Mouse (Mus musculus): ENCODE data around the gene Ctnna3. TPM values are rescaled to one million over a fixed set of nuclear protein-coding genes. Genes with fewer than 3 reads are reported as not detected.

The Ctnna3 gene
- polyA plus RNA-seq, 1 experiment from 2014 or later, result 0.34 TPM

GRCm38 (mm10) chr10:64001531-64001930 is 571.6 kb downstream of the Ctnna3 start:
- Histone ChIP-seq H3K9ac (no peak overlapping the region), H3K9me3 (no peaks in the 10 kb centered on the region), H3K27me3 (no peaks in the 10 kb centered on the region), H3K4me1 (no peaks in the 10 kb centered on the region), H3K36me3 (replicated peaks) (no peaks in the 10 kb centered on the region), H3K27ac (no peak overlapping the region), H3K4me2 (no peak overlapping the region), H3K4me3 (replicated peaks) (no peak overlapping the region)
- ATAC-seq (ENCODE audit: low FRiP score), result no peak
- 81% methylated on average over 6 of the region's 6 CpGs for WGBS

GRCm38 (mm10) chr10:64001996-64002395 is 572.1 kb downstream of the Ctnna3 start:
- no peaks in the 10 kb centered on the region for H3K27me3 ChIP-seq
- no peak overlapping the region for H3K4me2 ChIP-seq
- ATAC-seq (ENCODE audit: low FRiP score), result no peak
- no peaks in the 10 kb centered on the region for H3K4me1 ChIP-seq
- no peak overlapping the region for H3K27ac ChIP-seq
- 85% methylated on average over 9 of the region's 9 CpGs for WGBS
- no peak overlapping the region for H3K9ac ChIP-seq
- no peaks in the 10 kb centered on the region for H3K9me3 ChIP-seq
- no peak overlapping the region for H3K4me3 ChIP-seq (replicated peaks)
- no peaks in the 10 kb centered on the region for H3K36me3 ChIP-seq (replicated peaks)

- no peak for ATAC-seq (ENCODE audit: low FRiP score)
- H3K9me3 ChIP-seq, result no peaks in the 10 kb centered on the region
- no peak overlapping the region for H3K4me2 ChIP-seq
- no peak overlapping the region for H3K27ac ChIP-seq
- no peaks in the 10 kb centered on the region for H3K4me1 ChIP-seq
- H3K9ac ChIP-seq, result no peak overlapping the region
- H3K4me3 ChIP-seq (replicated peaks), result no peak overlapping the region
- WGBS, result 82% methylated on average over 1 of the region's 1 CpGs
- H3K27me3 ChIP-seq, result no peaks in the 10 kb centered on the region
- H3K36me3 ChIP-seq (replicated peaks), result no peaks in the 10 kb centered on the region
Observed at GRCm38 (mm10) chr10:64020347-64020746, 590.4 kb downstream of the Ctnna3 start.

- Histone ChIP-seq H3K27me3 (no peaks in the 10 kb centered on the region), H3K36me3 (replicated peaks) (no peaks in the 10 kb centered on the region), H3K4me3 (replicated peaks) (no peak overlapping the region), H3K4me2 (no peak overlapping the region), H3K27ac (no peak overlapping the region), H3K9me3 (no peaks in the 10 kb centered on the region), H3K4me1 (no peaks in the 10 kb centered on the region), H3K9ac (no peak overlapping the region)
- ATAC-seq (ENCODE audit: low FRiP score), result no peak
- WGBS, result 73% methylated on average over 6 of the region's 6 CpGs
Observed at GRCm38 (mm10) chr10:64023340-64023739, 593.4 kb downstream of the Ctnna3 start.

- H3K4me2 ChIP-seq, result no peak overlapping the region
- no peaks in the 10 kb centered on the region for H3K27me3 ChIP-seq
- no peak for ATAC-seq (ENCODE audit: low FRiP score)
- no peaks in the 10 kb centered on the region for H3K9me3 ChIP-seq
- no peak overlapping the region for H3K4me3 ChIP-seq (replicated peaks)
- H3K36me3 ChIP-seq (replicated peaks), result no peaks in the 10 kb centered on the region
- H3K4me1 ChIP-seq, result no peaks in the 10 kb centered on the region
- no peak overlapping the region for H3K9ac ChIP-seq
- no peak overlapping the region for H3K27ac ChIP-seq
Observed at GRCm38 (mm10) chr10:64030901-64031300, 601.0 kb downstream of the Ctnna3 start.

GRCm38 (mm10) chr10:64039760-64040535 is 610.0 kb downstream of the Ctnna3 start:
- Histone ChIP-seq H3K36me3 (replicated peaks) (no peaks in the 10 kb centered on the region), H3K27me3 (no peaks in the 10 kb centered on the region), H3K4me2 (no peak overlapping the region), H3K27ac (no peak overlapping the region), H3K9me3 (no peaks in the 10 kb centered on the region), H3K4me3 (replicated peaks) (no peak overlapping the region), H3K9ac (no peak overlapping the region), H3K4me1 (no peaks in the 10 kb centered on the region; the same call in 1 of the 2 replicates)
- ATAC-seq (ENCODE audit: low FRiP score), result no peak; the same call in 1 of the 2 replicates
- 80% methylated on average over 17 of the region's 17 CpGs for WGBS

- no peak overlapping the region for H3K9ac ChIP-seq
- H3K4me2 ChIP-seq, result no peak overlapping the region
- WGBS, result 91% methylated on average over 7 of the region's 7 CpGs
- ATAC-seq (ENCODE audit: low FRiP score), result no peak
- H3K36me3 ChIP-seq (replicated peaks), result no peaks in the 10 kb centered on the region
- H3K4me3 ChIP-seq (replicated peaks), result no peak overlapping the region
- H3K27ac ChIP-seq, result no peak overlapping the region
- H3K9me3 ChIP-seq, result no peaks in the 10 kb centered on the region
- no peaks in the 10 kb centered on the region; the same call in 1 of the 2 replicates for H3K4me1 ChIP-seq
- no peaks in the 10 kb centered on the region for H3K27me3 ChIP-seq
Observed at GRCm38 (mm10) chr10:64041218-64041617, 611.3 kb downstream of the Ctnna3 start.

GRCm38 (mm10) chr10:64041892-64042291 is 612.0 kb downstream of the Ctnna3 start:
- no peaks in the 10 kb centered on the region; the same call in 1 of the 2 replicates for H3K4me1 ChIP-seq
- H3K9ac ChIP-seq, result no peak overlapping the region
- H3K4me3 ChIP-seq (replicated peaks), result no peak overlapping the region
- no peaks in the 10 kb centered on the region for H3K9me3 ChIP-seq
- no peak overlapping the region for H3K4me2 ChIP-seq
- ATAC-seq (ENCODE audit: low FRiP score), result no peak
- no peaks in the 10 kb centered on the region for H3K36me3 ChIP-seq (replicated peaks)
- 86% methylated on average over 11 of the region's 11 CpGs for WGBS
- H3K27ac ChIP-seq, result no peak overlapping the region
- H3K27me3 ChIP-seq, result no peaks in the 10 kb centered on the region

GRCm38 (mm10) chr10:64049151-64049550 is 619.3 kb downstream of the Ctnna3 start:
- Histone ChIP-seq H3K4me1 (no peaks in the 10 kb centered on the region), H3K36me3 (replicated peaks) (no peaks in the 10 kb centered on the region), H3K27me3 (no peaks in the 10 kb centered on the region), H3K4me3 (replicated peaks) (no peak overlapping the region), H3K27ac (no peak overlapping the region), H3K9ac (no peak overlapping the region), H3K9me3 (no peaks in the 10 kb centered on the region), H3K4me2 (no peak overlapping the region)
- WGBS, result 90% methylated on average over 6 of the region's 6 CpGs
- no peak for ATAC-seq (ENCODE audit: low FRiP score)

GRCm38 (mm10) chr10:64049946-64050345 is 620.0 kb downstream of the Ctnna3 start:
- no peaks in the 10 kb centered on the region for H3K9me3 ChIP-seq
- H3K4me2 ChIP-seq, result no peak overlapping the region
- no peaks in the 10 kb centered on the region for H3K36me3 ChIP-seq (replicated peaks)
- no peak for ATAC-seq (ENCODE audit: low FRiP score)
- H3K27me3 ChIP-seq, result no peaks in the 10 kb centered on the region
- WGBS, result 87% methylated on average over 6 of the region's 6 CpGs
- H3K27ac ChIP-seq, result no peak overlapping the region
- H3K4me3 ChIP-seq (replicated peaks), result no peak overlapping the region
- H3K9ac ChIP-seq, result no peak overlapping the region
- no peaks in the 10 kb centered on the region for H3K4me1 ChIP-seq

GRCm38 (mm10) chr10:64063704-64064103 is 633.8 kb downstream of the Ctnna3 start:
- H3K27ac ChIP-seq, result no peak overlapping the region
- no peak for ATAC-seq (ENCODE audit: low FRiP score)
- H3K4me2 ChIP-seq, result no peak overlapping the region
- no peaks in the 10 kb centered on the region for H3K4me1 ChIP-seq
- no peaks in the 10 kb centered on the region for H3K36me3 ChIP-seq (replicated peaks)
- H3K9me3 ChIP-seq, result no peaks in the 10 kb centered on the region
- H3K27me3 ChIP-seq, result no peaks in the 10 kb centered on the region
- WGBS, result 91% methylated on average over 9 of the region's 9 CpGs
- no peak overlapping the region for H3K9ac ChIP-seq
- no peak overlapping the region for H3K4me3 ChIP-seq (replicated peaks)

- 42% methylated on average over 5 of the region's 5 CpGs for WGBS
- no peak for ATAC-seq (ENCODE audit: low FRiP score)
- Histone ChIP-seq H3K4me2 (no peak overlapping the region), H3K36me3 (replicated peaks) (no peaks in the 10 kb centered on the region), H3K4me1 (peaks cover 7% of the 10 kb centered on the region; the same call in 1 of the 2 replicates), H3K27ac (no peak overlapping the region), H3K27me3 (no peaks in the 10 kb centered on the region), H3K9me3 (no peaks in the 10 kb centered on the region), H3K4me3 (replicated peaks) (no peak overlapping the region), H3K9ac (no peak overlapping the region)
Observed at GRCm38 (mm10) chr10:64075944-64076343, 646.0 kb downstream of the Ctnna3 start.

- no peaks in the 10 kb centered on the region for H3K27me3 ChIP-seq
- H3K4me1 ChIP-seq, result peaks cover 7% of the 10 kb centered on the region; the same call in 1 of the 2 replicates
- no peak overlapping the region for H3K9ac ChIP-seq
- no peak overlapping the region for H3K27ac ChIP-seq
- no peak overlapping the region for H3K4me3 ChIP-seq (replicated peaks)
- WGBS, result 61% methylated on average over 10 of the region's 10 CpGs
- H3K9me3 ChIP-seq, result no peaks in the 10 kb centered on the region
- H3K4me2 ChIP-seq, result no peak overlapping the region
- H3K36me3 ChIP-seq (replicated peaks), result no peaks in the 10 kb centered on the region
- no peak for ATAC-seq (ENCODE audit: low FRiP score)
Observed at GRCm38 (mm10) chr10:64076410-64077052, 646.6 kb downstream of the Ctnna3 start.

Data from forebrain, embryonic 12.5 days (tissue).